Mouse (Mus musculus) neutrophil, adult 5-6 weeks (primary cell): ENCODE results near the gene Hmgb2. TPM values are rescaled to one million over a fixed set of nuclear protein-coding genes. Genes with fewer than 3 reads are reported as not detected.

Source experiments
- ATAC-seq: fragments of 151-379, 151-347 bp; 2 replicates; pipeline ENCODE4 v1.8.0; 2017; ENCODE audit warnings: mild to moderate bottlenecking, moderate TSS enrichment; ENCODE audit not compliant: insufficient number of reproducible peaks, poor library complexity, low FRiP score, severe bottlenecking; ENCODE audit errors: extremely low read depth
- total RNA-seq: library from RNA; stranded (forward); fragments of 200-1000 nt; gene quantifications from 2 replicates; pipeline ENCODE4 v1.2.3, GENCODE M21; 2017

Hmgb2 gene
- total RNA-seq, 1 experiment from 2014 or later: 277 TPM

GRCm38 (mm10) chr8:57540951-57541350 lies 29.2 kb downstream of the Hmgb2 start:
- ATAC-seq: no peak

- ATAC-seq: no peak
Measured at GRCm38 (mm10) chr8:57541405-57541804, 29.7 kb downstream of the Hmgb2 start.

GRCm38 (mm10) chr8:57546401-57546800 lies 34.7 kb downstream of the Hmgb2 start:
- ATAC-seq: no peak

- no peak for ATAC-seq
Measured at GRCm38 (mm10) chr8:57546834-57547233, 35.1 kb downstream of the Hmgb2 start.

- no peak for ATAC-seq
Measured at GRCm38 (mm10) chr8:57547581-57547980, 35.9 kb downstream of the Hmgb2 start.

GRCm38 (mm10) chr8:57552102-57553032 lies 40.7 kb downstream of the Hmgb2 start:
- ATAC-seq: no peak

GRCm38 (mm10) chr8:57560926-57561325 lies 49.2 kb downstream of the Hmgb2 start:
- no peak for ATAC-seq

GRCm38 (mm10) chr8:57562741-57563140 lies 51.0 kb downstream of the Hmgb2 start:
- ATAC-seq: no peak

- ATAC-seq: no peak
Measured at GRCm38 (mm10) chr8:57563726-57564125, 52.0 kb downstream of the Hmgb2 start.

GRCm38 (mm10) chr8:57565039-57565438 lies 53.3 kb downstream of the Hmgb2 start:
- no peak for ATAC-seq

Other genes starting within 250 kb of the Hmgb2 start
- gene Hand2, start 190.9 kb upstream of the Hmgb2 start, total RNA-seq: not detected in 2 replicates
- 14.4 and 15.7 TPM in 2 replicates for gene Scrg1, start 56.0 kb upstream of the Hmgb2 start, total RNA-seq
- gene Sap30, start 24.0 kb upstream of the Hmgb2 start, total RNA-seq: 38.6 and 46.9 TPM in 2 replicates
- 21.2 and 31.0 TPM in 2 replicates for gene Galnt7, start 141.1 kb downstream of the Hmgb2 start, total RNA-seq